Mouse (Mus musculus) cerebellum, postnatal 25 days (tissue): ENCODE measurements around the gene Pdcd6ip.
"Not testable (repeated sequence)": the region's sequence is repeated elsewhere in the genome, so short reads cannot be mapped to it uniquely, and the experiment has no call there.

Experiments used
- DNase-seq, 2 experiments: peaks; one replicate each; pipeline ENCODE4 v3.0.0; 2021; ENCODE audit warnings: mixed read lengths in 2 of 2

Pdcd6ip gene

DNA sequence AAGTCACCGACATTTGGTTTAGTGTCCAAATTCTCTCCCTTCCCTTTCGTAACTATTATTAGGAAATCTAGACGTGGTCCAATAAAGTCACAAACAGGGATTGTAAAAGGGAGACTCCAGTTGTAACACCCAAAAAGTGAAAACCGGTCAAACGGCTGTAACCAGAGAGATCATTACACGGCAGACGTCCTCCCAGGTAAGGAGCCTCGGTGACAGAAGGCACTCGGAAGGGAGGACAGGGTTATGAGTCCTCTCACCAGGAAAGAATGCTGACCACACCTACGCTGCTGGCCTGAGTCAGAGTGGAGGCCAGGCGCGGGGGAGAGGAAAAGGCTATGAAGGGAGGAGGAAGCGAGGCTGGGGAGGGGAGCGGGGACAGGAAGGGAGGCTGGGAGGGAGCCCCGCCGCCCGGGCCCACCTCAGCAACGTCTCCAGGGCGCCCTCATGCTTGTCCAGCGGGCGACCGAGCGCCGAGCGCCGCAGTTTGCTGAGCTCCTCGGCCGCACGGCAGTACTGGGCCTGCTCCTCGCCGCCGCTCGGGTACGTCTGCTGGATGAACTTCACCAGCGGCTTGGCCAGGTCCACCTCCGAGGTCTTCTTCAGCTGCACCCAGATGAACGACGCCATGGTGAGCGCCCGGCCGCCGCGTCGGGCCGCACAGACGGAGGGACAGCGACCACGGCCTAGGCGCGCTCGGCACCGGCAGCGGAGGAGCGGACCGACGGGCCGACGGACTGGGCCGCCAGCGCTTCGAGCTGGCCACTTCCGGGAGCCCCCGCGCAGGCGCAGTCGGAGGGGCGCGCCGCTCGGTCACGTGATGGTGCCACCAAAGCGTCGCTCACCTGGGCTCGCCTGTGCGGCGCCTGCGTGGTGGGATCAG, at the start of gene Pdcd6ip:
TSS of gene Pdcd6ip (minus strand) at position 779 of the 880 bp plus-strand sequence.
- DNase-seq = peak; percentile 97 to 98

DNA sequence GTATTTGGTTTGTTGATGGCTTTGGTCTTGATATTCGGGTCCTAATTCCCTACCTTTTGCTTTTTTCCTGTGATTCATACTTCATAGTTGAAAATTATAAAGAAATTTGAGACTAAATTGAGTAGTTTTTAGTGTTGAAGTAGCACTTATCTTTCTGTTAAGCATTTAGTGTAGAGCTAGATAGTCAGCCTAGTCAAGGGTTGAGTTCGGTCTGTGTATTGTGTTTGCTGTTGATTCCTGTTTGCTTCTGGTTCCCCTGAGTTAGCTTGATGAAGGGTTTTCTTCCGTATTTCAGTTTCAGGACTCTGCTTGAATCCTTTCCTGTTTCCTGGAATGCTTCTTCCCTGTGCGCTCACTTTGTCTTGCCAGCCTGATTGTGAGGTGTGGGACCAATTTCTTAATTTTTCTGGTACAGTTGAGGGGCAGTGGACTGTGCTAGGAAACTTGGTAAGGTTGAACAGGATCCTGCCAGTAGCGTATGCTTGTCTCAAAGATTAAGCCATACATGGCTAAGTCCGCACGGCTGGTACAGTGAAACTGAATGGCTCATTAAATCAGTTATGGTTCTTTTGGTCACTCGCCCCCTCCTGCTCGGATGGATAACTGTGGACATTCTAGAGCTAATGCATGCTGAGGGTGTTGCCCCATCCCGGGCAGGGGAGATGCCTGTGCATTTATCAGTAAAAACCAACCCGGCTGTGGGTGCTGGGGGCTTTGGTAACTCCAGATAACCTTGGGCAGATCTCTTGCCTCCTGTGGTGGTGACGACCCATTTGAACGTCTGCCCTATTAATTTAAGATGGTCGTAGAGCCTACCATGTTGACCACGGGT, 48.0 kb upstream of the Pdcd6ip start:
- no peak for DNase-seq

DNA sequence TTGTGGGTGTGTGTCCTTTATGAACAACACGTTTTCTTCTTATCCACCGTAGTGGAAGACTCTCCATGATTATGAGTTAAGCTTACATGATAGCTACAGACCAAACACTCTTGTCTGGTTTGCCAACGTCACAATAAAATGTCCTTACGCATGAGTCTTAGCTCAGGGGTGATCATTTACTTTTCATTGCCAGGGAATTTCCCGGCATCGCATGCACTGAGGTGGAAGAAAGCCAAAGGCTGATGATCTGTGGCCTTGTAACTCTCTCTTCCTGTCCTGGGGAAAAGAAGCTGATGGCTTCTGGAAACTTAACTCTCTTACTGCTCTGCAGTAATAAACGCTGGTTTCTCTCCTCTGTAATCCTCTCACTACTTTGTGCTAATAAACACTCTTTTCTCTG, 41.3 kb upstream of the Pdcd6ip start:
- no peak for DNase-seq

DNA sequence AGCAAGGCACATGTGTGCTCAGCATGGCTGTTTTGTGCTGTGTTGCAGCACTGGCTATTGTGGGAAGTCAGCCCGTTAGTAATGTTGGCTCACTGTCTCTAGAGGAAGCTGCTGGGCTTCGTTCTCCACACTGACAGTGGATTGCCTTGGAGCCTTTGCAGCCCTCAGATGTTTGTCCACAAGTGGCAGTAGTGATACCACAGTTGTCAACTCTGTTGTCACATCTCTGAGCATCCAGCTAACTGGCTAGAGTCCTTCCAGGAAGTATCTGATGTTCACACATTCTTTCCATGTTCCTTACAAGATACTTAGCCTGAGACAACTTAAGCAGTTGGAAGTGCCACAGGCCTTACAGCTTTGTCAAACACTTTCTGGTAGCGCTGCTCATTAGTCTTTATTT, 35.2 kb upstream of the Pdcd6ip start:
- DNase-seq = peak; percentile 7 to 9

DNA sequence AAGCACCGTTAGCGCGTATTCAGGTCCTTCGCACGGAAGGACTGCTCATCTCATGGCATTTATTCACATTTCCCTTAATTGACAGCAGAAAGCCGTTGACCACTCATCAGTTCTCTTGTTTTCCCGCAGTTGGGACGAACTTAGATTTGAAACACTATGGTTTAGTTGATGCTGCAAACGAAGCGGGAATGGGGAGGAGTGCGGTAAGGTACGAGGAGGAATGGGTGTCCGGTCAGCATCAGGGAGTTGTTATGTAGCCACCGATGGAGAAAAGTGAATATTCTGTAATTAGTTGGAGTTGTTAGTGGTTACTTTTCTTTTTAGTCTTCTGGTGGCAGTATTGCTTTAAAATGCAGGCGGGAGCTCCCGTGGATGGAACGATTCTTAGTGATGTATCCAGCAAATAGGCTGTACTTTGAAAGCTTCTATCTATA, 34.3 kb upstream of the Pdcd6ip start:
- DNase-seq = peak; percentile 33 to 53

DNA sequence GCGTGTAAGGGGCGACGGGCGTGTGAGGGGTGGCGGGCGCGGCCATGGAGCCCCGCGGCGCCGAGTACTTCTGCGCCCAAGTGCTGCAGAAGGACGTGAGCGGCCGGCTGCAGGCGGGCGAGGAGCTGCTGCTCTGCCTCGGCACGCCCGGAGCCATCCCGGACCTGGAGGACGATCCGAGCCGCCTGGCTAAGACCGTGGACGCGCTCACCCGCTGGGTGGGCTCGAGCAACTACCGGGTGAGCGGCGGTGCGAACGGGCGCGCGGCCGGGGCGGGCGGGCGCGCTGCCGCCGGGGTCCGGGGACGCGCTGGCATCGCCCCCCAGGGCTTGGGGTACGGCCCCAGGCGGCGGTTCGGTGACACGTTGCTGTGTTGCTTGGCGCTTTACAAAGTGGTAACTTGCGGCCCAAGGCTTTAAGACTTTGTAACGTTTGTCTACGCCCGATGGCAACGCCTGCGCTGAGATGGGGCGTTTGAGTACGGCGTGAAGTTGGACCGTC, 33.6 kb upstream of the Pdcd6ip start:
- peak; percentile 60 to 68 for DNase-seq

DNA sequence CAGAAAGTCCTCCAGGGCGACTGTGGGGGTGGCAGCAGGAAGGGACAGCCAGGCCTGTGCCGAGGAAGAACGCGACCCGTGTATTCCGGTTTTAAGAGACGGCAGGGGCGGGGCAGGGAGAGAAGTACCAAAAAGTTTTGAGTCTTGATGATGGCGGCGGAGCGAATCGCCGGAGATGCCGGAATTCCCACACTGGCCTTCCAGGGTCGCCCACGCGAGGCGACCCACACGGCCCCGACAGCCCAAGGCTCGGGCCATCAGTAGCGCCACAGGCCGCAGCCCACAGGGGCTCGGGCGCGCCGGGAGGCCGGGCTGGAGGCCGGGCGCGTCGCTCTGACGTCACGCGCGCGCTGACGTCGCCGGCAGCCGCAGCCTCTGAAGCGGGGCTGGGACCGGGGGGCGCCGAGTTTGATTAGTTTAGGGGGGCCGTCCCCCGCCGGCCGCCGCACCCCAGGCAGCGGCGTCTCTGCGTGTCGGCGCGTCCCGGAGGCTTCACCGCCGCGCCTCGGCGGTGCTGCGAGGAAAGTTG, 33.1 kb upstream of the Pdcd6ip start, which contains the start of gene Clasp2:
TSS of gene Clasp2 (plus strand) at position 366 of the 529 bp plus-strand sequence.
- peak; percentile 79 to 80 for DNase-seq

DNA sequence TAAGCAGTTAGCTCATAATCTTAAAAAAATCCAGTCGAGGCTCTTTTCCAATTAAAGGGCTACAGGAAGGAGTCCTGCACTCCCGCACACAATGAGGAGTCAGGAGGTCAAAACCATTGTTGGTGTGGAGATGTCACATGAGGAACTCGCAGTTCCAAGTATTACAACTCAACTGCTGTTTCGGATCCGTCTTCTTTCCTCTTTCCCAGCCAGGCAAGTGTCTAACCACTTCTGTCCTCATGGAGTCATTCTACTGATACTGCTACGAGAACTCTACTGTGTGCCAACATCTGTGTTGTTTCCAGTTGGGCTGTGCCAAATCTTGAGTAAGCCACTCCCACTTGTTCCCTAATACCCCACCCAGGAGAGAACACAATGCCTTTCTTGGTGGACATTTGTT, 30.9 kb upstream of the Pdcd6ip start:
- no peak for DNase-seq

DNA sequence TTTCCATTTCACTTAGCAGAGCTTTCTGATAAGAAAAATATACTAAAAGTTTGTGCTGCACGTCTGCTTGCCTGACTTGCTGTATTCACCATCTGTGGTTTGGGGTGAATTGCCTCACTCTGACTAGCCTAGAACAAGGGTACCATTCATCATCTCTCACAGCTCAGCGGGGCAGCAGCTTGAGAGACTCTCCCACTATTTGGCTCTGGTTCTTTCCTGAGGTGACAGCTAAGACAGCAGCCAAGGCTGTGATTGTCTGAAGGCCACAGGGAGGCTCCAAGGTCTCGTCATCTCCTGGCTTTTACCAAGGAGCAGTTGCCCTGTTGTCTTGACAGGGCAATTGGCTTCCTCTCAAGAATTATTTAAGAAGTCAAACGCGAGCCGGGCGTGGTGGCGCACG, 30.0 kb upstream of the Pdcd6ip start:
- DNase-seq = peak in 1 of 2 experiments; percentile 10

DNA sequence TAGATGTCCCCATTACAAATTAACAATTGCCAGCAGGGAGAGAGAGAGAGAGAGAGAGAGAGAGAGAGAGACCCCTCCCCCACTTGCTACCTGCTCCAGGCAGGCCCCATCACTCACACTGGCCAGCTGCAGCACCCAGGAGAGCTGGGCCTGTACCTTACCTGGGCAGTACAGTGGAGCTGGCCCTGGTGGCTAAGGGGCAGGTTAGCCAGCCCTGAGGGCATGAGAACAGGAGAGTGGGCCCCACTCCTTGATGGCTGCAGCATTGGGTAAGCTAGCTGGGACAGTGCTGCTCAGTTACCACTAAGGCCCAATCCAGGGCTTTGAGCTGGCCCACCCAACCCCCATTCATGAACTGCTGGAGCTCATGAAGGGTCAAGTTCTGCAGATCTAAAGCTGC, 27.9 kb upstream of the Pdcd6ip start:
- no peak for DNase-seq

DNA sequence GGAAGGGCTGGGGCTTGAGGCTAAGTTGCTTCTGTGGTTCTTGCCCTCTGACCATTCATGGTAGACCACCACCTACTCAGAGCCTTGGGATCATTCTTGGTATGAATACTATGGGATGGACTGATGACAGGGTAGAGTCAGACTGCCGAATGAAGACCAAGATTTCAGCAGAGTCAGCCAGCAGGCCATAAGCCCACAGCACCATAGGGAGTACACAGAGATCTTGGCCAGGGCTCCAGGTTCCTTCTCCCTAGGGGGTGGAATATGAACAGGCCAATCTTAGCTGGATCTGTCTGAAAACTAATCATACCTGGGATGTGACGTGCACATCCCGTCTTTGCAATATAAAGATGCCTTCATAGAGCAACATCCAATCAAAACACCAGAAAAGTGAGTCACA, 23.5 kb upstream of the Pdcd6ip start:
- no peak for DNase-seq

DNA sequence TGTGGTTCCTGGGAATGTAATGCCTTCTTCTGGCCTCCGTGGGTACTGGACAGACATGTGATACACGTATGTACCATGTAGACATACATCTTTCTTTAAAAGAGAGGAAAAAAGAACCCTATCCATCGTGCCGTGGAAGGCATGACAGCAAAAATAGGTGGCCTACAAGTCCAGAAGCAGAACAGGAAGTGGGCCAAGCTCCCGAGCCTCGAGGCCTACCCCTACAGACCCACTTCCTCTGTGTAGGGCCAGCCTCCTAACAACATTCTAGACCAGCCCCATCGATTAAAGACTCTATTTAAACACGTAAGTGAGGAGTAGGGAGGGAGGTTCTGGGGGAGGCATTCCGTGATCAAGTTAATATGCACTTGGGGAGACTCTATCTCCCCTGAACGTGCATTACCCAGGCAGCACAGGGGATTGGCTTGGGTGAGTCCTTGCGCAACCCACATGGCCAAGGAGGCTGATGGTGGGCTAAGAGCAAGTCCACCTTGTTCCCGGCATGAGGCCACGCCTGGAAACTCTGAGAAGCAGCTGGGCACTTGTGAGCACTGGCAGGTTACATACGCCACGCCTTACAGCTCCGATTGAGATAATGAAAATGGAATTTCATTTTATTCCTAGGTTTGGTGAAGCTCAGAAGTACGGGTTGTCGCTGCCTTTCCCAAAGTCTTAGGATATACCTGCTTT, 19.1 kb upstream of the Pdcd6ip start:
- DNase-seq = no peak

DNA sequence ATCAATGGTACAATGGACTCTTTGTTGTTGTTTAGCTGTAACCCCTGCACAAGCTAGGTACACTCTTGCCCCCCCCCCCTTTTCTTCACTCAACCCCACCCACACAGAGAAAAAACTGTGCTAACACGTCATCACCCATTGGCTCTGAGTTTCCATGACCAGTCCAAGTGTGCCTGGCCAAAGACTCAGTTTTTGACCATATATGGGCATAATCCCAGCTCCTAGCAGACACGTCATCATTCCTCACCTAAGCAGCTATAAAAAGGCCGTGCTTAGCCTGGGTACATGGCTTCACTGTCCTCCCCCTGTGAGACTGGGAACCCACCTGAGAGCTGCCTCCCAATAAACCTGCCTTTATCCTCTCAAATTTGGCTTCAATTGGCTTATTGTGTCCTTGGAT, 18.1 kb upstream of the Pdcd6ip start:
- no peak for DNase-seq

DNA sequence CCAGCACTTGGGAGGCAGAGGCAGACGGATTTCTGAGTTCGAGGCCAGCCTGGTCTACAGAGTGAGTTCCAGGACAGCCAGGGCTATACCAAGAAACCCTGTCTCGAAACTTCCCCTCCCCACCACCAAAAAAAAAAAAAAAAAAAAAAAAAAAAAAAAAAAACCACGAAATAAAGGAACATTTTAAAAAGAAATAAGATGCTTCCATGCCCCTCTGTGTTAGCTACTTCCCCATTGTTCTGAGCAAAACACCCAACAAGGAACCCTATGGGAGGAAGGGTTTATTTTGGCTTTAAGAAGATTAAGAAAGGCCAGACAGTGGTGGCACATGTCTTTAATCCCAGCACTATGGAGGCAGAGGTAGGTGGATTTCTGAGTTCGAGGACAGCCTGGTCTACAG, 17.6 kb upstream of the Pdcd6ip start:
- DNase-seq = not testable (repeated sequence)

DNA sequence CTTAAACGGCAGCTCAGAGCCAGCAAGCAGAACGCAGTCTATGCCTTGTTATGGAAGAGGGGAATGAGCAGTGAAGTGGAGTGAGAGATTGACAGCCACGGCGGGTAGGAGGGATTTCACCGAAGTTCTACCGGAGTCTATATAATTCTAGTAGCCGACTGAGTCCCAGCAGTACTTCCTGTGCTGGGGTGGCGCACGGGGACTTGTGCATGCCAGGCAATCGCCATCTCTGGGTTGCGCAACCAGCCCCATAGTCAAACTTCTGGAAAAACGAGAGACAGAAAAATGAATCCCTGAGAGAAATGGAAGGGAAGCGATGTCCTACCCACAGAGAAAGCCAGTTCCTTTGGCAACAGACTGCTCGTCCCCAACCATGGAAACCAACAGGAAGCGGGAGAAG, 16.6 kb upstream of the Pdcd6ip start:
- DNase-seq = no peak

DNA sequence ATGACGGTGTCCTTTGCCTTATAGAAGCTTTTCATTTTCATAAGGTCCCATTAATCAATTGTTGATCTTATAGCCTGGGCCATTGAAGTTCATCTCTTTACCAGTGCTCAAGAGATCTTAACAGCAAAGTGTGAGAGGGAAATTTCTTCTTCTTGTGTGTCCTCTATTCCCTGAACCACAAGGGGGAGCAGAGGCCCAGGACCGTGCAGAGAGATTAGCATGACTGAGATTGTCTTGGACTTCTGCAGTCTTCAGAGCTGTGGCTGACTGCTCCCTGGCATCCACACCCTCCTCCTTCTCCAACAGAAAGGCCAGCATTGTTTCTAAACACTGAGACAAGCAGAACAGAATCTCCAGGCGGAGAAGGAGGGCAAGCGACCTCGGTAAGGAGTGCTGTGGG, 11.0 kb upstream of the Pdcd6ip start:
- DNase-seq = peak in 1 of 2 experiments; percentile 38

DNA sequence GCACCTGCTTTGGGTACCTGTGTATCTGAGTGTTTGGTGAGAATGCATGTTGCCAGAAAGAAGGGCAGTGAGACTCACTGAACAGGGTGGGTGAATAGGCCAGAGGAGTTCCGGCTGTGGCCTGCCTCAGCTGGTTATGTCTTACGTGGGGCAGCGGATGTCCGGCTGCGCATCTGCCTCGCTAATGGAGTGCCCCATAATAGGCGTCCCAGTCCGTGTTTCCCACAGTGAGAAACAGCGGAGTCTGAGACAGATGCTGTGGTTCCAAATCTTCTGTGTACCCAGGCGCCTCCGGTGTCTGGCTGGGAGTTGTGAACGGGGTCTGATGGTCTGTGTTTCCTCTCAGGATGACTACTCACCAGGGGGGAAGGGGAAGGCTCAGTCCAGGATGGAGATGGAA, 2.8 kb upstream of the Pdcd6ip start:
- DNase-seq = no peak

DNA sequence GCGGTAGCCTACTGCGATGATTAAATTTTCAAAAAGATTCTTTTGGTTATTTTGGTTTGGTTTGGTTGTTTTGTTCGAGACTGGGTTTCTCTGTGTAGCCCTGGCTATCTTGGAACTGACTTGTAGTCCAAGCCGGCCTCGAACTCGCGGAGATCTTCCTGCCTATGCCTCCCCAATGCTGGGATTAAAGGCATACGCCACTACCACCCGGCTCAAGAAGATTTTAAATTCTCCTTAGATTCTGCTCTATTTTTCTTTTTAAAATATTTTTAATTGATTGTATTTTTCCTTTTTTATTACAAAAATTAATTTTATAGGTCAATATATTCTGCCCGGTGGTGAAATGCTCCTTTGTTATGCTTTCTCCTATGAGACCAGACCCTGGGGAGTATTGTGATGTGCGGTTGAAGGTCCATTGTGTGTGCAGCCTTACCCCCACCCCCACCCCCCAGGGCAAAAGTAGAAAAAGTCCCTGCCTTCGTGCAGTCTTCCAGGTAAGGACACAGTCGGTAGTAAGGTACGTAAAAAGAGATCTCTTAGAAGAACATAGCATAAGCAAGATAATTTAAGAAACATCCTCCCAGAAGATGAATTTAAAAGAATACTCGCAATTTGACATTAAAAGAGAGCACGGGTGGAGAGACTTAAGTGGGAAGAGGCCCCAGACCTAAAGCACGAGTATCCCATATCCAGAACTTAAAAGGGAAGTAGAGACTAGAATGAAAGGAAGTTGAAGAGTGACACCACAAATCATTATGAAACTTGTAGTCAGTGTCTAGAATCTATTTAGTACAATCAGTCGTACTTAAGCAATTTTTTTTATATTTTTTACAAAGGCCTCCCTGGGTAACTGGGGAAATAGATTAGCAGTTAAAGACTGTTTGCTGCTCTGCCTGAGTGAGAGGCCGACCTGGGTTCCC, 562 bp upstream of the Pdcd6ip start:
- DNase-seq = no peak

DNA sequence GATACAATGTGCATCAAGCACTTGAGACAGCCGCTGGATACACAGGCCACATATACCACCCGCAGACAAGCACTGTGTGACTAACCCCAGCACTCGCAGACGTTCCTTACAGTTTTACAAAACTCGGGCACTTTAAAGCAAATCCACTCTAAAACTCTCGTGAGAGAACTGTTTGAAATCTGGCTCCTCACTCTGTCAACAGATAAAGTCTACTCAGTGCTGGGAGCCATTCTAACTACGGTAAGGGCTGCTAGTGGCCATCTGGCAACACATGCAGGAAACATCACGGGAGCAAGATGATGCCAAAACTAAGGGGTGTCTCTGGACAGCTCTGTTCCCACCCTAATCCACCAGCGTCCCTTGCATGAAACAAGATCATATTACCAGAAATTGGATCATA, 1.2 kb downstream of the Pdcd6ip start:
- DNase-seq = peak in 1 of 2 experiments; percentile 19

DNA sequence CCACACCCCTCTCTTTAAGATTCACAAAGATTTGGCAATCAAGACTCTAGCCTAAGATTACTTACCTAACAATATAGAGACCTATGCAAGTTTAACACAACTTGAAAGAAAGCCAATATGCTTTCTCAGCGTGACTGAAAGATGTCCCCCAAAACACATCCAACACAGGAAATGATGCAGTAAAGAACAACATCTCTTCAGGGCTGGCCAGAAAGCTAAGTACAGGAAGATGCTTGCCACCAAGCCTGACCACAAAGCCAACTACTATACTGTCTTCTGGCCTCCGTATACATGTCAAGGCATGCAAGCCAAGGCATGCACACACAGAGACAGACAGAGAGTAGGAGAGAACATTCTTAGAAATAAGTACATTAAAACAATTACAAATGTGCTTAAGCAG, 2.0 kb downstream of the Pdcd6ip start:
- no peak for DNase-seq

DNA sequence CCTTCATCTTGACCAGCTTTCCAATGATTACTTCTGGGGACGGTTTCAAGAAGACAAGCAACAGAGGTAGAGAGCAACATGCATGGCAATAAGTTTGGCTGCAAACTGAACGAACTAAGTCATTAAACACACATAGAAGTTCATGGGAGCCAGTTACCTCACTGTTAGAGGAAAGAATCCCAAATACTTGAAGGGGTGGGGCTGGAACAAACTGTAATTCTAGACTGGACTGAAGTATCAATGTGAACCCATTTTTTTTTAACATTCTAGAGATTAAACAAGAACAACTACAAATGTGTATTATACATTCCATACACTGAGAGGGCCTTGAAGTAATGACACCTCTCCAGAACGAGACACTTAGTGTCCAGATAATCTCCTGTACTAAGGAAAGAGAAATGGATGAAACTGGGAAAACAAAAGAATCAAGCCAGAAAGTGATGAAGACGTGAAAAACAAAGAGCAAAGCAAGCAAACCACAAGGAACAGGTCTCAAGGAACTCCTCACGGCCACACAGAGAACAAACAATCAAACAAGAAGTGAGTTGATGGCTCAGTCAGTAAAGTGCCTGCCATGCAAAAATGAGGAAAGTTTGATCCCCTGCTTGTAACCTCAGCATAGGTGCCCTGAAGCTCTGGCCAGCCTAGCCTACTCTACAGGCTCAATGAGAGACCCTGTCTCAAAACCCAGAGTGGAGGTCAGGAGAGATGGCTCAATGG, 6.5 kb downstream of the Pdcd6ip start:
- DNase-seq = no peak
